Mouse (Mus musculus) fibroblast of lung, adult 2 months (primary cell): ENCODE results near the gene Ank.
A peak's percentile ranks its signal among the peaks of the same experiment; 100 is the strongest.
"Not testable (repeated sequence)": the region's sequence is repeated elsewhere in the genome, so short reads cannot be mapped to it uniquely, and the experiment has no call there.

ENCODE experiments used
- DNase-seq: peaks from one replicate; pipeline ENCODE4 v3.0.0-alpha.2; 2011; ENCODE audit warnings: low read depth

Ank gene

GRCm38 (mm10) chr15:27467641-27468040 is 1.2 kb downstream of the Ank start:
- DNase-seq = no peak

GRCm38 (mm10) chr15:27468822-27469488 is 2.5 kb downstream of the Ank start:
- DNase-seq = no peak

- not testable (repeated sequence) for DNase-seq
Observed at GRCm38 (mm10) chr15:27470346-27470745, 3.9 kb downstream of the Ank start.

- no peak for DNase-seq
Observed at GRCm38 (mm10) chr15:27472315-27472714, 5.8 kb downstream of the Ank start.

- DNase-seq = no peak
Observed at GRCm38 (mm10) chr15:27475988-27476387, 9.5 kb downstream of the Ank start.

GRCm38 (mm10) chr15:27476671-27477070 is 10.2 kb downstream of the Ank start:
- no peak for DNase-seq

- DNase-seq = no peak
Observed at GRCm38 (mm10) chr15:27477159-27477558, 10.7 kb downstream of the Ank start.

GRCm38 (mm10) chr15:27477630-27478029 is 11.2 kb downstream of the Ank start:
- peak; percentile 40 for DNase-seq

- no peak for DNase-seq
Observed at GRCm38 (mm10) chr15:27480333-27481015, 14.0 kb downstream of the Ank start.

GRCm38 (mm10) chr15:27481956-27482355 is 15.5 kb downstream of the Ank start:
- no peak for DNase-seq

- DNase-seq = no peak
Observed at GRCm38 (mm10) chr15:27483183-27483582, 16.7 kb downstream of the Ank start.

GRCm38 (mm10) chr15:27485567-27486278 is 19.2 kb downstream of the Ank start:
- no peak for DNase-seq

- DNase-seq = no peak
Observed at GRCm38 (mm10) chr15:27486279-27486618, 19.8 kb downstream of the Ank start.

GRCm38 (mm10) chr15:27487059-27487458 is 20.6 kb downstream of the Ank start:
- no peak for DNase-seq

- DNase-seq = no peak
Observed at GRCm38 (mm10) chr15:27488042-27488441, 21.6 kb downstream of the Ank start.

GRCm38 (mm10) chr15:27490676-27491075 is 24.2 kb downstream of the Ank start:
- DNase-seq = no peak

GRCm38 (mm10) chr15:27491425-27492070 is 25.1 kb downstream of the Ank start:
- no peak for DNase-seq

GRCm38 (mm10) chr15:27492156-27492555 is 25.7 kb downstream of the Ank start:
- DNase-seq = no peak

GRCm38 (mm10) chr15:27492734-27493133 is 26.3 kb downstream of the Ank start:
- no peak for DNase-seq

GRCm38 (mm10) chr15:27493516-27493915 is 27.0 kb downstream of the Ank start:
- no peak for DNase-seq

- DNase-seq = no peak
Observed at GRCm38 (mm10) chr15:27495981-27496401, 29.5 kb downstream of the Ank start.

- DNase-seq = no peak
Observed at GRCm38 (mm10) chr15:27496596-27497299, 30.3 kb downstream of the Ank start.
